Mouse (Mus musculus) limb, embryonic 11.5 days (tissue): ENCODE measurements around the gene Nr2c2ap. TPM values are rescaled to one million over a fixed set of nuclear protein-coding genes. Genes with fewer than 3 reads are reported as not detected.
A peak's percentile ranks its signal among the peaks of the same experiment; 100 is the strongest.

Source experiments
- ATAC-seq: fragments of 200-750 bp; cut with Nextera tagmentation; 2 replicates; pipeline ENCODE4 v1.8.0; 2017; ENCODE audit warnings: low read depth; ENCODE audit not compliant: insufficient number of reproducible peaks, low FRiP score, low TSS enrichment
- DNase-seq: peaks from one replicate; pipeline ENCODE4 v3.0.0-alpha.2; 2015; ENCODE audit warnings: low spot score
- H3K27ac ChIP-seq: fragments of 300-500 bp; sonication (generic); replicated peaks from 2 replicates; pipeline ENCODE4 v1.5.1; 2014; ENCODE audit warnings: low read depth, mild to moderate bottlenecking, low read length
- H3K27me3 ChIP-seq: fragments of 300-500 bp; sonication (generic); 2 replicates; pipeline ENCODE4 v1.6.1; 2014; ENCODE audit warnings: mild to moderate bottlenecking, low read length, mixed read lengths; ENCODE audit not compliant: control insufficient read depth, insufficient read depth
- H3K36me3 ChIP-seq: fragments of 300-500 bp; sonication (generic); 2 replicates; pipeline ENCODE4 v1.6.1; 2014; ENCODE audit warnings: mild to moderate bottlenecking, low read length, moderate library complexity, mixed read lengths; ENCODE audit not compliant: control insufficient read depth, insufficient read depth
- H3K4me1 ChIP-seq: fragments of 300-500 bp; sonication (generic); 2 replicates; pipeline ENCODE4 v1.6.1; 2014; ENCODE audit warnings: low read length, mixed read lengths; ENCODE audit not compliant: control insufficient read depth, insufficient read depth
- H3K4me2 ChIP-seq: fragments of 300-500 bp; sonication (generic); 2 replicates; pipeline ENCODE4 v1.6.1; 2014; ENCODE audit warnings: low read depth, mild to moderate bottlenecking, moderate library complexity; ENCODE audit not compliant: severe bottlenecking
- H3K4me3 ChIP-seq: fragments of 300-500 bp; sonication (generic); 2 replicates; pipeline ENCODE4 v1.5.1; 2014; ENCODE audit warnings: low read depth, low read length
- H3K9ac ChIP-seq: fragments of 300-500 bp; sonication (generic); 2 replicates; pipeline ENCODE4 v1.6.1; 2014; ENCODE audit warnings: mild to moderate bottlenecking, low read length
- H3K9me3 ChIP-seq: fragments of 300-500 bp; sonication (generic); 2 replicates; pipeline ENCODE4 v1.6.1; 2016; ENCODE audit warnings: low read length; ENCODE audit not compliant: control insufficient read depth
- WGBS: fragments of 180-500 bp; shearing (Covaris S2); extraction: QIAGEN DNeasy Blood & Tissue Kit; methylation state at CpG from one replicate; pipeline ENCODE4 v1.1.7; 2014; 5-methylcytosine and 5-hydroxymethylcytosine counted together
- polyA plus RNA-seq: library from polyadenylated mRNA; unstranded; fragments of >200 nt; fragmentation: Nextera tagmentation; extraction: Ambion mirVana; gene quantifications from 2 replicates; pipeline ENCODE4 v1.2.1, GENCODE M21; 2014

Gene Nr2c2ap
- polyA plus RNA-seq, 1 experiment from 2014 or later, result 20.8 TPM

GRCm38 (mm10) chr8:70128435-70128834 is 2.7 kb upstream of the Nr2c2ap start:
- Histone ChIP-seq H3K27me3 (no peaks in the 10 kb centered on the region), H3K9ac (no peak overlapping the region), H3K27ac (no peak overlapping the region), H3K4me1 (0 out of 2 replicates have a peak, but pooled peaks cover 3% of the 10 kb centered on the region), H3K9me3 (no peaks in the 10 kb centered on the region), H3K4me3 (no peak overlapping the region), H3K36me3 (peaks cover 2% of the 10 kb centered on the region; the same call in 1 of the 2 replicates), H3K4me2 (no peak overlapping the region)
- ATAC-seq (no peak), DNase-seq (no peak)
- 78% methylated on average over 3 of the region's 3 CpGs for WGBS

- 78% methylated on average over 9 of the region's 9 CpGs for WGBS
- Histone ChIP-seq H3K27ac (no peak overlapping the region), H3K9me3 (no peaks in the 10 kb centered on the region)
Observed at GRCm38 (mm10) chr8:70129309-70129952, 1.7 kb upstream of the Nr2c2ap start.

GRCm38 (mm10) chr8:70130066-70130465 is 1.1 kb upstream of the Nr2c2ap start:
- no peak overlapping the region for H3K4me3 ChIP-seq
- no peak for DNase-seq
- no peak overlapping the region for H3K4me2 ChIP-seq
- H3K27ac ChIP-seq, result no peak overlapping the region
- 0 out of 2 replicates have a peak, but pooled peaks cover 3% of the 10 kb centered on the region for H3K4me1 ChIP-seq
- no peaks in the 10 kb centered on the region for H3K27me3 ChIP-seq
- WGBS, result 87% methylated on average over 3 of the region's 3 CpGs
- no peak for ATAC-seq
- peaks cover 8% of the 10 kb centered on the region; the same call in 1 of the 2 replicates for H3K36me3 ChIP-seq
- no peaks in the 10 kb centered on the region for H3K9me3 ChIP-seq
- H3K9ac ChIP-seq, result no peak overlapping the region; the same call in 1 of the 2 replicates

More at GRCm38 (mm10) chr8:70129309-70129952, 1.7 kb upstream of the Nr2c2ap start:
- ATAC-seq (no peak), DNase-seq (no peak)
- Histone ChIP-seq H3K27me3 (no peaks in the 10 kb centered on the region), H3K4me3 (no peak overlapping the region), H3K4me1 (0 out of 2 replicates have a peak, but pooled peaks cover 3% of the 10 kb centered on the region), H3K36me3 (peaks cover 8% of the 10 kb centered on the region; the same call in 1 of the 2 replicates), H3K9ac (no peak overlapping the region; the same call in 1 of the 2 replicates), H3K4me2 (no peak overlapping the region)

GRCm38 (mm10) chr8:70134086-70134485 is 3.0 kb downstream of the Nr2c2ap start:
- no peak overlapping the region for H3K4me3 ChIP-seq
- 96% methylated on average over 5 of the region's 5 CpGs for WGBS
- H3K36me3 ChIP-seq, result peaks cover 8% of the 10 kb centered on the region; the same call in 1 of the 2 replicates

GRCm38 (mm10) chr8:70134931-70135330 is 3.8 kb downstream of the Nr2c2ap start:
- no peak for ATAC-seq
- H3K9ac ChIP-seq, result no peak overlapping the region

More at GRCm38 (mm10) chr8:70134086-70134485, 3.0 kb downstream of the Nr2c2ap start:
- no peak for ATAC-seq
- Histone ChIP-seq H3K27me3 (no peaks in the 10 kb centered on the region), H3K9ac (no peak overlapping the region), H3K9me3 (no peaks in the 10 kb centered on the region), H3K4me1 (peaks cover 10% of the 10 kb centered on the region; the same call in 1 of the 2 replicates), H3K4me2 (no peak overlapping the region), H3K27ac (no peak overlapping the region)
- DNase-seq, result no peak

GRCm38 (mm10) chr8:70136591-70136990 is 5.5 kb downstream of the Nr2c2ap start:
- Histone ChIP-seq H3K9ac (no peak overlapping the region), H3K9me3 (no peaks in the 10 kb centered on the region), H3K27ac (no peak overlapping the region), H3K36me3 (peaks cover 8% of the 10 kb centered on the region; the same call in 1 of the 2 replicates), H3K27me3 (no peaks in the 10 kb centered on the region), H3K4me1 (peaks cover 15% of the 10 kb centered on the region), H3K4me3 (no peak overlapping the region), H3K4me2 (no peak overlapping the region)
- WGBS, result 83% methylated on average over 4 of the region's 4 CpGs
- no peak for DNase-seq
- ATAC-seq, result no peak

More at GRCm38 (mm10) chr8:70134931-70135330, 3.8 kb downstream of the Nr2c2ap start:
- no peak overlapping the region for H3K27ac ChIP-seq
- H3K4me1 ChIP-seq, result peaks cover 10% of the 10 kb centered on the region
- no peak overlapping the region for H3K4me3 ChIP-seq
- 95% methylated on average over 9 of the region's 9 CpGs for WGBS
- peaks cover 8% of the 10 kb centered on the region; the same call in 1 of the 2 replicates for H3K36me3 ChIP-seq
- DNase-seq, result no peak
- H3K27me3 ChIP-seq, result no peaks in the 10 kb centered on the region
- H3K9me3 ChIP-seq, result no peaks in the 10 kb centered on the region
- no peak overlapping the region for H3K4me2 ChIP-seq

GRCm38 (mm10) chr8:70137890-70138289 is 6.8 kb downstream of the Nr2c2ap start:
- Histone ChIP-seq H3K36me3 (peaks cover 8% of the 10 kb centered on the region), H3K4me3 (peak overlapping the region; percentile 75; the same call in 1 of the 2 replicates), H3K4me1 (peaks cover 13% of the 10 kb centered on the region), H3K27ac (no peak overlapping the region), H3K4me2 (peak overlapping the region; percentile 60), H3K9me3 (no peaks in the 10 kb centered on the region), H3K27me3 (no peaks in the 10 kb centered on the region), H3K9ac (no peak overlapping the region)
- no peak for ATAC-seq
- no peak for DNase-seq
- 83% methylated on average over 4 of the region's 4 CpGs for WGBS

- Histone ChIP-seq H3K4me1 (peaks cover 13% of the 10 kb centered on the region), H3K9ac (peak within 1 kb of the TSS; percentile 82), H3K36me3 (peaks cover 5% of the 10 kb centered on the region), H3K4me3 (peak within 1 kb of the TSS; percentile 75), H3K4me2 (peak within 1 kb of the TSS; percentile 79), H3K9me3 (no peaks in the 10 kb centered on the region), H3K27me3 (no peaks in the 10 kb centered on the region), H3K27ac (peak within 1 kb of the TSS; percentile 71; the same call in 1 of the 2 replicates)
- ATAC-seq (peak; percentile 95), DNase-seq (peak; percentile 99)
- under 1% methylated on average over 46 of the region's 46 CpGs for WGBS
Observed at GRCm38 (mm10) chr8:70139026-70139857, 8.1 kb downstream of the Nr2c2ap start, which contains the start of the genes Rfxank, Borcs8 and Mef2b. TSS of gene Rfxank (minus strand) at chr8:70139154. TSS of gene Borcs8 (plus strand) at chr8:70139499. TSS of gene Mef2b (plus strand) at chr8:70139711.
